Comparison of ENCODE assay signal across 7 mouse cellular contexts in the genomic region with DNA sequence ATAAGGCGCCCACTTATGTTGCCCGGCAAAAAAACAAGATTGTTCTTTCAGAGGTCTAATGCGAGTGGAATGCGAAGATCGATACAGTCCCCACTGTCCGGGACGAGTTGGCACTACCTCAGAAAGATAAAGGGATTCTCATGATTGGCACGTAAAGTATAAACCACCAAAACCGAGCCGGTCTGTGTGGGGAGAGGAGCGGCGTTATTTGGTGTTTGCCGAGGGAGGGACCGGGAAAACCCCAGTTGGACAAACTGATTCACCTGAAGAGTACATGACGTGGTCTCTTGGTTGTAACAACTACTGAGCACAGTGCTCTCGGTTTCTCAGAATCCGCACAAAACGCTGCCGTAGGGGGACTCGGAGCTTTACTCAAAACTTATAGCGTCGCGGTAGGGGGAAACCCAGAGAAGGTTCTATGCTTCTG. TPM values are rescaled to one million over a fixed set of nuclear protein-coding genes. Genes with fewer than 3 reads are reported as not detected.
DNase-seq lines count a peak whose midpoint lies in the region; ATAC-seq and TF ChIP-seq lines count a peak whose summit lies in the region.

No protein-coding gene starts in this region.

- H3K27ac ChIP-seq in forebrain, embryonic 10.5 days, result peak overlapping the region; percentile 93
- H3K27ac ChIP-seq in limb, embryonic 14.5 days (replicated peaks; ENCODE audit: low read depth, low read length), result peak overlapping the region; percentile 48; the same call in 1 of the 2 replicates
- no peak overlapping the region for H3K27ac ChIP-seq in neural tube, embryonic 12.5 days

- ATAC-seq in limb, embryonic 14.5 days (ENCODE audit: low FRiP score, low read depth), result no peak
- no peak for ATAC-seq in neural tube, embryonic 12.5 days (ENCODE audit: low FRiP score, low read depth)

- peaks cover 38% of the 10 kb centered on the region for H3K36me3 ChIP-seq in forebrain, embryonic 10.5 days (replicated peaks)
- peaks cover 33% of the 10 kb centered on the region for H3K36me3 ChIP-seq in limb, embryonic 14.5 days (ENCODE audit: control insufficient read depth, insufficient read depth, low read length)
- peaks cover 21% of the 10 kb centered on the region for H3K36me3 ChIP-seq in neural tube, embryonic 12.5 days

- peaks cover 70% of the 10 kb centered on the region for H3K4me1 ChIP-seq in forebrain, embryonic 10.5 days
- peaks cover 31% of the 10 kb centered on the region for H3K4me1 ChIP-seq in limb, embryonic 14.5 days (ENCODE audit: control insufficient read depth, insufficient read depth, low read length)
- H3K4me1 ChIP-seq in neural tube, embryonic 12.5 days, result peaks cover 45% of the 10 kb centered on the region

- H3K4me3 ChIP-seq in forebrain, embryonic 10.5 days, result peak overlapping the region; percentile 61
- peak overlapping the region; percentile 46 for H3K4me3 ChIP-seq in limb, embryonic 14.5 days (replicated peaks; ENCODE audit: low read length)
- peak overlapping the region; percentile 54 for H3K4me3 ChIP-seq in neural tube, embryonic 12.5 days

- H3K4me2 ChIP-seq in limb, embryonic 14.5 days (replicated peaks; ENCODE audit: low read depth, low read length, severe bottlenecking), result peak overlapping the region; percentile 97
- peak overlapping the region; percentile 91 for H3K4me2 ChIP-seq in neural tube, embryonic 12.5 days (replicated peaks)

- H3K9me3 ChIP-seq in forebrain, embryonic 10.5 days, result no peaks in the 10 kb centered on the region
- H3K9me3 ChIP-seq in limb, embryonic 14.5 days (ENCODE audit: control insufficient read depth, low read length), result no peaks in the 10 kb centered on the region
- no peaks in the 10 kb centered on the region for H3K9me3 ChIP-seq in neural tube, embryonic 12.5 days

- no peak for TF ChIP-seq POLR2A in limb, embryonic 14.5 days (IDR thresholded peaks at IDR 0.05; ENCODE audit: borderline replicate concordance, extremely low read depth, insufficient read depth, insufficient read length)

- H3K27me3 ChIP-seq in forebrain, embryonic 10.5 days (ENCODE audit: poor library complexity, severe bottlenecking), result no peaks in the 10 kb centered on the region
- H3K27me3 ChIP-seq in limb, embryonic 14.5 days (ENCODE audit: control insufficient read depth, insufficient read depth, low read length), result no peaks in the 10 kb centered on the region
- no peaks in the 10 kb centered on the region for H3K27me3 ChIP-seq in neural tube, embryonic 12.5 days (replicated peaks)

- H3K9ac ChIP-seq in limb, embryonic 14.5 days (ENCODE audit: low read depth, low read length, severe bottlenecking), result peak overlapping the region; percentile 40; the same call in 1 of the 2 replicates
- peak overlapping the region; percentile 44; the same call in 1 of the 2 replicates for H3K9ac ChIP-seq in neural tube, embryonic 12.5 days

- DNase-seq in 3T3-L1 (ENCODE audit: low read depth, low spot score) (peak; percentile 61), 416B (ENCODE audit: low read depth) (peak; percentile 46)
- DNase-seq in forebrain, embryonic 10.5 days (ENCODE audit: extremely low spot score, low spot score), result no peak
- no peak for DNase-seq in limb, embryonic 14.5 days (ENCODE audit: low spot score)
- no peak for DNase-seq in adrenal gland, adult 8-10 months
- DNase-seq in Muller cell, postnatal 12 days (ENCODE audit: inconsistent ontology term), result no peak

- 2% methylated on average over 23 of the region's 23 CpGs for whole genome bisulfite sequencing in forebrain, embryonic 10.5 days
- 2% methylated on average over 23 of the region's 23 CpGs for WGBS in limb, embryonic 14.5 days
- under 1% methylated on average over 23 of the region's 23 CpGs for WGBS in neural tube, embryonic 12.5 days

RNA-seq across cellular contexts. Expression of gene Tlcd1, which starts 0.4 kb away (rescaled TPM):
- 10.0 and 11.3 TPM in 2 replicates for polyA plus RNA-seq in forebrain, embryonic 10.5 days (2016; fragmentation: Nextera tagmentation; extraction: Ambion mirVana)
- 43.3 and 48.4 TPM in 2 replicates for polyA plus RNA-seq in limb, embryonic 14.5 days (2012; rRNA removed)
- 19.4 and 21.4 TPM in 2 replicates for polyA plus RNA-seq in limb, embryonic 14.5 days (2014; fragmentation: Nextera tagmentation; extraction: Ambion mirVana)
- 8.2 and 10.5 TPM in 2 replicates for polyA plus RNA-seq in neural tube, embryonic 12.5 days (2016; fragmentation: Nextera tagmentation; extraction: Ambion mirVana)
- 10 to 100 TPM; 54.5 to 65.1 (median 61.2) TPM for total RNA-seq in adrenal gland, adult 8-10 months (2022)

RNA-seq across cellular contexts. Expression of gene Nek8, which starts 0.4 kb away (rescaled TPM):
- 10.6 and 11.7 TPM in 2 replicates for polyA plus RNA-seq in forebrain, embryonic 10.5 days (2016; fragmentation: Nextera tagmentation; extraction: Ambion mirVana)
- polyA plus RNA-seq in limb, embryonic 14.5 days (2012; rRNA removed), result 38.3 and 46.4 TPM in 2 replicates
- 11.9 and 17.2 TPM in 2 replicates for polyA plus RNA-seq in limb, embryonic 14.5 days (2014; fragmentation: Nextera tagmentation; extraction: Ambion mirVana)
- 10.2 and 11.1 TPM in 2 replicates for polyA plus RNA-seq in neural tube, embryonic 12.5 days (2016; fragmentation: Nextera tagmentation; extraction: Ambion mirVana)
- total RNA-seq in adrenal gland, adult 8-10 months (2022), result 10 to 100 TPM; 10.7 to 29.6 (median 21.6) TPM

RNA-seq across cellular contexts. Expression of gene Rpl23a, which starts 6.5 kb away (rescaled TPM):
- 1,073 and 1,096 TPM in 2 replicates for polyA plus RNA-seq in forebrain, embryonic 10.5 days (2016; fragmentation: Nextera tagmentation; extraction: Ambion mirVana)
- polyA plus RNA-seq in limb, embryonic 14.5 days (2012; rRNA removed), result 1,666 and 3,231 TPM in 2 replicates
- 1,710 and 1,819 TPM in 2 replicates for polyA plus RNA-seq in limb, embryonic 14.5 days (2014; fragmentation: Nextera tagmentation; extraction: Ambion mirVana)
- polyA plus RNA-seq in neural tube, embryonic 12.5 days (2016; fragmentation: Nextera tagmentation; extraction: Ambion mirVana), result 895 and 982 TPM in 2 replicates
- total RNA-seq in adrenal gland, adult 8-10 months (2022), result 1,000 to 10,000 TPM; 1,361 to 1,741 (median 1,547) TPM

RNA-seq across cellular contexts. Expression of gene Rab34, which starts 11.3 kb away (rescaled TPM):
- polyA plus RNA-seq in forebrain, embryonic 10.5 days (2016; fragmentation: Nextera tagmentation; extraction: Ambion mirVana), result 70.7 and 73.3 TPM in 2 replicates
- 163 and 228 TPM in 2 replicates for polyA plus RNA-seq in limb, embryonic 14.5 days (2012; rRNA removed)
- polyA plus RNA-seq in limb, embryonic 14.5 days (2014; fragmentation: Nextera tagmentation; extraction: Ambion mirVana), result 171 and 181 TPM in 2 replicates
- 71.0 and 76.5 TPM in 2 replicates for polyA plus RNA-seq in neural tube, embryonic 12.5 days (2016; fragmentation: Nextera tagmentation; extraction: Ambion mirVana)
- total RNA-seq in adrenal gland, adult 8-10 months (2022), result 100 to 1,000 TPM in 2 of 4 experiments, 10 to 100 TPM in 2; 72.8 to 116 (median 98.4) TPM

RNA-seq across cellular contexts. Expression of gene Traf4, which starts 11.5 kb away (rescaled TPM):
- polyA plus RNA-seq in forebrain, embryonic 10.5 days (2016; fragmentation: Nextera tagmentation; extraction: Ambion mirVana), result 97.6 and 104 TPM in 2 replicates
- 159 and 212 TPM in 2 replicates for polyA plus RNA-seq in limb, embryonic 14.5 days (2012; rRNA removed)
- polyA plus RNA-seq in limb, embryonic 14.5 days (2014; fragmentation: Nextera tagmentation; extraction: Ambion mirVana), result 59.0 and 67.7 TPM in 2 replicates
- polyA plus RNA-seq in neural tube, embryonic 12.5 days (2016; fragmentation: Nextera tagmentation; extraction: Ambion mirVana), result 153 and 174 TPM in 2 replicates
- total RNA-seq in adrenal gland, adult 8-10 months (2022), result 10 to 100 TPM; 18.0 to 31.3 (median 22.8) TPM

Comparison
In these comparisons a context has a peak if more than half of its experiments do, and no peak if none do; other contexts are left out.
1. DNase-seq: peak in 3T3-L1 (single experiment) and 416B (single experiment); none in forebrain, embryonic 10.5 days (single experiment), limb, embryonic 14.5 days (single experiment), adrenal gland, adult 8-10 months (single experiment) and Muller cell, postnatal 12 days (single experiment).
2. Peak in every context shown above with its lines, with median percentiles within 50 percentile points of each other: H3K4me3 ChIP-seq.